Mouse (Mus musculus) cortical plate, adult 2 months (tissue): Measurements from ENCODE around the gene Cst8. TPM values are rescaled to one million over a fixed set of nuclear protein-coding genes. Genes with fewer than 3 reads are reported as not detected.
"Not testable (repeated sequence)": the region's sequence is repeated elsewhere in the genome, so short reads cannot be mapped to it uniquely, and the experiment has no call there.

ENCODE experiments used
- H3K27ac ChIP-seq: fragments of 200-500 bp; 2 replicates; pipeline ENCODE4 v1.5.1; 2012; ENCODE audit warnings: low read length, control low read depth, inconsistent platforms; ENCODE audit not compliant: insufficient read depth
- H3K4me1 ChIP-seq: fragments of 200-500 bp; 2 replicates; pipeline ENCODE4 v1.6.1; 2011; ENCODE audit warnings: low read length; ENCODE audit not compliant: control insufficient read depth, insufficient read depth
- H3K4me3 ChIP-seq: fragments of 200-500 bp; 2 replicates; pipeline ENCODE4 v1.5.1; 2011; ENCODE audit warnings: mild to moderate bottlenecking, low read length, control low read depth; ENCODE audit not compliant: insufficient read depth
- CTCF ChIP-seq: fragments of 200-500 bp; IDR thresholded peaks from 2 replicates; pipeline ENCODE4 v1.5.1; 2011; ENCODE audit warnings: mild to moderate bottlenecking, control low read depth, low read length; ENCODE audit not compliant: insufficient read depth; ENCODE audit errors: extremely low read depth
- POLR2A ChIP-seq: fragments of 200-500 bp; IDR thresholded peaks from 2 replicates; pipeline ENCODE4 v1.6.1; 2011; ENCODE audit warnings: mild to moderate bottlenecking, low read length, control low read depth; ENCODE audit not compliant: insufficient read depth; ENCODE audit errors: extremely low read depth
- polyA plus RNA-seq: library from polyadenylated mRNA; depleted of rRNA; stranded (reverse); fragments of >200 nt; gene quantifications from 2 replicates; pipeline ENCODE4 v1.2.3, GENCODE M21; 2012; rRNA removed

Cst8 gene
- polyA plus RNA-seq = not detected in 2 replicates

DNA sequence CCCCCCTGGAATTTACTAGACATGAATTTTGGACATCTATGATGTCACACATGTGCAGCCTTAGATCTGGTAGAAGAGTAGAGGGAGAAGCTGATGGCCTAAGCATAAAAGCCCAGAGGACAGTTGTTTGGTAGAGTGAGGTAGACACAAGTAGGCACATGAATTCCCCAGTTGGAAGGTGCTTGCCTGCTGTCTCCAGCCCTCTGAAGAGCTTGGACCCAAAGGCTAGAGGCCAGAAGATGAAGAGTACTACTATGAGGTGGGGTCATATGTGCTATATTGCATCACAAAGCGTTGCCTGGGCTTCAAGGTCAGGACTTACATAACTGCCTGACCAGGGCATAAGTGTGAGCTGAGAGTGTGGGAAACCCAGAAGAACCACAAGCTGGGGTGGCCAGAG, at the start of gene Cst8:
Gene Cst8 (plus strand): TSS at position 301 of the 400 bp plus-strand sequence.
- H3K4me1 ChIP-seq = no peaks in the 10 kb centered on the region
- TF ChIP-seq POLR2A (no peak), CTCF (no peak)
- H3K27ac ChIP-seq = no peak within 1 kb of the TSS
- no peak within 1 kb of the TSS for H3K4me3 ChIP-seq

DNA sequence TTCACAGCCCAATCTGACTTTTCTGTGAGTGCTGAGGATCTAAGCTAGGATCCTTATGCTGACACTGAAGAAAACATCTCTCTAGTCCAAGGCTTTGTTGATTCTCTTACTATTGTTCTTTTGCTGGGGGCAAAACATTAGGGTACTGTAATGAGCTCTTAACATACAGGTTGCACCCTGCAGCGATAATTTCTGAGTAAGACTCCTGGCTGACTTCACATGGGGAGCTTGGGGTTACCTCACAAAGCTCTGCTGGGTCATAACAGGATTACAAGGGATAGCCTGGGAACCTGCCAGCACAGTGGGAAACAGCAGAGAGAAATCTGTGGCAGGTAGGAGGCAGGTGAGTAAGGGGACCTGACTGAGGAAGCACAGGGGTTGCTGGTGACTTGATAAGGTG, 48.5 kb upstream of the Cst8 start, which contains the start of gene Cstl1:
Gene Cstl1 (plus strand): TSS at position 301 of the 400 bp plus-strand sequence.
- TF ChIP-seq CTCF (no peak), POLR2A (no peak)
- Histone ChIP-seq H3K4me3 (no peak within 1 kb of the TSS), H3K27ac (no peak within 1 kb of the TSS), H3K4me1 (no peaks in the 10 kb centered on the region)

DNA sequence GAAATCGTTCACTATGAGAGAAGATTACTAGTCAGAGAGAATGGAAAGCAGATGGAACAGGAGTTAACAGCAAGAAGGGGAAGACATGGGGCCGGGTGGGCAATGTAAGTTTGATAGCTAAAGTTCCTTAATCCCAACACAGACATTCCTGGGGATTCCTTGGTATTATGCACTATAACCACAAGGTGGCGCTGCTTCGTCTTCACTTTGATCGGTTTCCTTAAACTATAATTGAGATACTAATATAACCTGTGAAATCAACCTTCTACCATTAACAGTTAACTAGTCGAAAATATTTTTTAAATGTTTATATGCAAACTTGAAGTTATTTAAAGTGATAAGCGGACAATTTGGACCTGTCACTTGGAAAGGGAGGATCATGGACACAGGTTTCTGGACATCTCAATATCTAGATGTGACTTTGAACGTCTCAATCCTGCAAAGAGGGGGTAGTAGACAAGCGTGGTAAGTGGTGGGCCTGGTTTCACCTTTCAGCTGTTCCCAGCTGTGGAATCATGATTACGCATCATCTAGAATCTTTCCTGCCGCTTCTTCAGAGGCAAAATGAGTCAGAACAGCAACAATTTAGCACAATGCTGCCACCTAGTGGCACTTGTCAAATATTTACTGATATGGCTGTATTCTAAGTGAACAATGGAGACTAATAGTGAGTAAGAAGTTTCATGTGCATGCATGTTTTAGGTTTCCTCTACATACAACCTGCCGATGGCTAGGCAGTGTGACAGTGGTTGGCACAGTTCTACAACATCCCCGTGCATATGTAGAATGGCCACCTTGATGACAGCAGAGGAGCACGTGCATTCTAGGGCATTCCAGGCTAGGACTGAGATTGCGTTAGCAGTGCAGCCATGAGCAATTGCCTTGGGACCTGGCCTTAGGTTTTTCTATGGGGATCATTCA, 46.4 kb upstream of the Cst8 start:
- no peak overlapping the region for H3K27ac ChIP-seq
- H3K4me1 ChIP-seq = no peaks in the 10 kb centered on the region
- peak; percentile 44; the same call in 1 of the 2 replicates for TF ChIP-seq CTCF
- no peak for TF ChIP-seq POLR2A
- H3K4me3 ChIP-seq = peak overlapping the region; percentile 21; the same call in 1 of the 2 replicates

DNA sequence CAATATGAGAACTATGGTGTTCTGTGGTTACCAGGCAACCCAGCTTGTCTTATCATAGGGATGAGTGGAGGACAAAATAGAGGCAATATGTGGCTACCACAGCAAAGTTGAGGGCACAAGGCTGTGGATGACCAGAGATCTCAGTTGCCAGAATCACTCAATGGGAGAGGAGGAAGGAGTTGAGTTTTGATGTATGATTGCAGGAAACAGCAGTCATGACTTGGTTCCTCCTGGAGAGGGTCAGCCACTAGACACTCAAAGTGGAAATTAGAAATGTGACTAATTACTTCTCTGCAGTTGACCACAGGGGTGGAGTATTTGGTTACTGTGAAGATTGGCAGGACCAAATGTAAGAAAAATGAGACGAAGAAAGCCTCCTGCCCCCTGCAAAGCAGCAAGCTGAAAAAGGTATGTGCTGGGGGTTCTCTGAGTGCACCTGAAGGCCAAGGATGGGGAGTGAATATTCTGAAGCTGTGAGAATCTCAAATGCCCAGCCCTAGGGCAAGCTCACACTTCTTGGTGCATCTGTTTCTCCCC, 44.2 kb upstream of the Cst8 start:
- Histone ChIP-seq H3K27ac (no peak overlapping the region), H3K4me3 (no peak overlapping the region), H3K4me1 (no peaks in the 10 kb centered on the region)
- TF ChIP-seq POLR2A (no peak), CTCF (no peak)

DNA sequence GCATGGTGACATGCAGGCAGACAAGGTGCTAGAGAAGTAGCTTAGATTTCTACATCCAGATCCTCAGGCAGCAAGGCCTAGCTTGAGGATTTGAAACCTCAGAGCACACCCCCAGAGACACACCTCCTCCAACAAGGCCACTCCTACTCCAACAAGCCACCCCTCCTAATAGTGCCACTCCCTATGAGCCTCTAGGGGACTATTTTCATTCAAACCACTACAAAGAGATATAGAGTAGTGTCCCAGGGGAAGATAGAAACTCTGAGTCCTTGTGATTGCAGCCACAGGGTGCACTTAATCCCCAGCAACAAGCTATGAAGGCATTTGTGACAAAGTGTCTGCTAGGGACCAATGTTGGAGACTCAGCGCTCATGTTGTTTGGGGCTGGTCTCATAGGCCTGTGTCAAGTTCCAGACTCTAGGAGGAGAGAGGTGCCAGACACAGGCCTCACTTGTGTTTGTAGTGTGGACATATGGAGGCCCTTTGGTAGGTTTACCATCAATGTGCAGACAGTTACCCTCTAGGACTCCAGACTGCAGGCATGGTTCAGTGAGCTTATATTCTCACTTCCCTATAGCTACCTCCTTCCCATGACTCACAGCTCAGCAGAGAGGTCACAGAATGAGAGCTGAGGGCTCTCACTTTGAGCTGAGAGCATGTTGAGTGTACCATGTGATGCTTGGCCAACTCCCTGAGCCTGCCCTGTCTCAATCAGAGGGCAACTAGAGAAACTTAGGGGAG, 34.8 kb upstream of the Cst8 start:
- no peak for TF ChIP-seq CTCF
- TF ChIP-seq POLR2A = no peak
- no peaks in the 10 kb centered on the region for H3K4me1 ChIP-seq
- H3K27ac ChIP-seq = no peak overlapping the region
- no peak overlapping the region for H3K4me3 ChIP-seq

DNA sequence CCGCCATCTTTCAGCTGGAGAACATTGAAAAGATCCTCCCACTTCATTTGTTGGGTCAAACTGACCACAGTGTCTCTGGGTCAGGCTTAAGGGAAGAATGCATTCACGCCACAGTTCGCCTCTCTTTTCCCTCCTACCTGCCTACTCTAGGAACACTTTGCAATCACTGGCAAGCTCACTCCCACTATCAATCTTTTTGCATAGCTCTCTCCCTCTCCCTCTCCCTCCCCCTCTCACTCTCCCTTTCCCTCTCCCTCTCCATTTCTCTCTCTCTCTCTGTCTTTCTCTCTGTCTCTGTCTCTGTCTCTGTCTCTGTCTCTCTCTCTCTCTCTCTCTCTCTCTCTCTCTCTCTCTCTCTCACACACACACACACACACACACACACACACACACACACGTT, 27.2 kb upstream of the Cst8 start, which contains the start of gene Cst11:
Gene Cst11 (minus strand): TSS at position 101 of the 400 bp plus-strand sequence.
- H3K4me1 ChIP-seq, H3K4me3 ChIP-seq, H3K27ac ChIP-seq: not testable (repeated sequence)

DNA sequence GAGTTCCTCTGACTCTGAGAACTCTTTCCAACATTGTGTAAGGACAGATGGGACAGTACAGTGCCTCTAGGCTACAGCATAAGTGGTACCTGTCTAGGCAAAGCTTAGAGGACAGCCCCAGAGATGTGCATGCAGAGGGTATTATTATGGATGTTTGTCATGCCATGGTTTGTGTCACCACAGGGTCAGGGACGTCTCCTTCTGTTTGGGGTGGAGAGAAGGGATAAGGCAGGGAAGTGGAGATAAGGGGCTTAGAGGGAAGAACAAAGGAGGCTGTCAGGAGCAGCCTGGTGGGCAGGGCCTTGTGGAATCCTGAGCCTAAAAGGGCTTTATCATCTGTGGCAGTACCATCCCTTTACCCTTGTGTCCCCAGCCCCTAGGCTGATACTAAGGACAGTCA, 16.9 kb upstream of the Cst8 start, which contains the start of gene 8030411F24Rik:
Gene 8030411F24Rik (plus strand): TSS at position 301 of the 400 bp plus-strand sequence.
- no peak for TF ChIP-seq POLR2A
- TF ChIP-seq CTCF = no peak
- Histone ChIP-seq H3K4me1 (no peaks in the 10 kb centered on the region), H3K27ac (no peak within 1 kb of the TSS), H3K4me3 (no peak within 1 kb of the TSS)

DNA sequence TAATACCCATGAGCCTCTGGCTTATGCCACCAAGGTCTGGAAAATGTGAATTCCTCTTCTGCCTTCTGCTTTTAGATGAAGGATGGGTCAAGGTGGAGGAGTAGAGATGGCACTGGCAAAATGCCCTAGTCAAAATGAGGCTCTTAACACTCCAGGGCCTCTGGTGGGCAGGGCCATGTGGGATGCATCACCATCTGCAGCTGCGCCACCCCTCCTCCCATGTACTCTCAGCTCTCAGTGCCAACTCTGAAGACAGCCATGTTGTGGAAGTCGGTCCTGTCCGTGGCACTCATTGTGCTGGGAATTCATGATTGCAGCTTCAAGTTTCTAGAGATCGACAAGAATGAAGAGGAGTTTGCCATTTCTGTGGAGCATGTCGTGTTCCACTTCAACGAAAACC, 9.4 kb upstream of the Cst8 start, which contains the start of gene Cst12:
Gene Cst12 (plus strand): TSS at position 220 of the 400 bp plus-strand sequence.
- Histone ChIP-seq H3K4me1 (no peaks in the 10 kb centered on the region), H3K27ac (no peak within 1 kb of the TSS), H3K4me3 (no peak within 1 kb of the TSS)
- TF ChIP-seq CTCF (no peak), POLR2A (no peak)

DNA sequence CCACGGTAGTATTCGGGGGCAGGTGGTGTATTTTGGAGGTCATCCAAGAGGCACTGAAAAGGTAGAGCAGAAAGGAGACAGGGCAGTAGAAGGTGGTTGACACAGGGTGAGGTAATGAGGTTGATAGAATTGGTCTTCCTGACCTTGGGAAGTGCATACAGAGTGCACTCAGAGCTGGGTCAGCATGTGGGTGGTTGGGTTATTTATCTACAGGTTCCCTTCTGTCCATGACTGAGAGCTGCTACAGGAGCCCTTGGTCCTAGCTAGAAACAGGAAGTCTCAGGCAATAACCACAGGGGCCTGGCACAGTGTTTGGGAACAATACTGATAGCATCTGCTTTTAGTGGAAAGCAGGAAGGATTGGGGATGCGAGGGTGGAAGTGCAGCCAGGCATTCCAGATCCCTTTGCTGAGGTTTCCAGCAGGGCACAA, 2.9 kb downstream of the Cst8 start:
- Histone ChIP-seq H3K4me1 (no peaks in the 10 kb centered on the region), H3K4me3 (no peak overlapping the region), H3K27ac (no peak overlapping the region)
- TF ChIP-seq POLR2A (no peak), CTCF (no peak)
